ENCODE assay signal across 9 mouse cellular contexts in genomic region chr1:42257801-42258593, GRCm38 (mm10).
DNase-seq lines count a peak whose midpoint lies in the region; ATAC-seq and TF ChIP-seq lines count a peak whose summit lies in the region.
"Had no signal": no experiment of that assay in that cellular context is flagged by ENCODE, and none has a peak within 500 bp of the region (broad histone marks: within the 10 kb centered on the region; RNA-seq: fewer than 3 reads in every experiment).

No protein-coding gene starts in this region.

- H3K9ac ChIP-seq in heart, embryonic 11.5 days (ENCODE audit: low read depth, low read length), result no peak overlapping the region
- peak overlapping the region; percentile 58 for H3K9ac ChIP-seq in forebrain, embryonic 14.5 days (ENCODE audit: low read length)
- no peak overlapping the region for H3K9ac ChIP-seq in limb, embryonic 13.5 days
- no peak overlapping the region for H3K9ac ChIP-seq in liver, embryonic 12.5 days

- no peaks in the 10 kb centered on the region for H3K27me3 ChIP-seq in heart, embryonic 11.5 days (ENCODE audit: control insufficient read depth, insufficient read depth, low read length)
- no peaks in the 10 kb centered on the region for H3K27me3 ChIP-seq in forebrain, embryonic 14.5 days (replicated peaks; ENCODE audit: control insufficient read depth, insufficient read depth, low read length)
- H3K27me3 ChIP-seq in limb, embryonic 13.5 days, result 0 out of 2 replicates have a peak, but pooled peaks cover 5% of the 10 kb centered on the region
- H3K27me3 ChIP-seq in liver, embryonic 12.5 days (replicated peaks), result no peaks in the 10 kb centered on the region

- intact Hi-C loops in heart, postnatal 36 days (cut with DNase I), result no loop called here
- intact Hi-C loops in gastrocnemius, adult 2 months (cut with DNase I), result no loop called here

- H3K36me3 ChIP-seq in heart, embryonic 11.5 days (ENCODE audit: control insufficient read depth, insufficient read depth, low read length), result no peaks in the 10 kb centered on the region
- no peaks in the 10 kb centered on the region for H3K36me3 ChIP-seq in forebrain, embryonic 14.5 days (ENCODE audit: control insufficient read depth, insufficient read depth, low read length)
- no peaks in the 10 kb centered on the region for H3K36me3 ChIP-seq in limb, embryonic 13.5 days
- no peaks in the 10 kb centered on the region for H3K36me3 ChIP-seq in liver, embryonic 12.5 days

- DNase-seq in heart, postnatal 36 days, result no peak
- peak; percentile 33 for DNase-seq in Muller cell, postnatal 12 days (ENCODE audit: inconsistent ontology term)
- peak; percentile 97 for DNase-seq in forebrain, embryonic 14.5 days (ENCODE audit: low spot score)
- no peak for DNase-seq in spleen, postnatal 36 days (ENCODE audit: low spot score in 2 of 2)
- DNase-seq in gastrocnemius, adult 2 months, result no peak

- H3K4me2 ChIP-seq in heart, embryonic 11.5 days, result peak overlapping the region; percentile 14; the same call in 1 of the 2 replicates
- peak overlapping the region; percentile 55 for H3K4me2 ChIP-seq in forebrain, embryonic 14.5 days (ENCODE audit: low read length)
- H3K4me2 ChIP-seq in limb, embryonic 13.5 days (replicated peaks), result 0 out of 2 replicates have a peak overlapping the region, but pooled peaks have one; percentile 3
- H3K4me2 ChIP-seq in liver, embryonic 12.5 days, result no peak overlapping the region

- 47% methylated on average over 19 of the region's 19 CpGs for WGBS in heart, embryonic 11.5 days (ENCODE audit: insufficient replicate concordance)
- WGBS in forebrain, embryonic 14.5 days, result 6% methylated on average over 19 of the region's 19 CpGs
- WGBS in limb, embryonic 13.5 days, result 55% methylated on average over 19 of the region's 19 CpGs
- 58% methylated on average over 19 of the region's 19 CpGs for WGBS in liver, embryonic 12.5 days (ENCODE audit: insufficient replicate concordance)

- H3K9me3 ChIP-seq in heart, embryonic 11.5 days (replicated peaks; ENCODE audit: control insufficient read depth, low read length), result no peaks in the 10 kb centered on the region
- no peaks in the 10 kb centered on the region for H3K9me3 ChIP-seq in forebrain, embryonic 14.5 days (replicated peaks; ENCODE audit: control insufficient read depth, low read length)
- H3K9me3 ChIP-seq in limb, embryonic 13.5 days, result no peaks in the 10 kb centered on the region
- no peaks in the 10 kb centered on the region for H3K9me3 ChIP-seq in liver, embryonic 12.5 days (replicated peaks)

- H3K27ac ChIP-seq in heart, embryonic 11.5 days (ENCODE audit: low read depth, low read length), result no peak overlapping the region
- peak overlapping the region; percentile 97 for H3K27ac ChIP-seq in forebrain, embryonic 14.5 days (ENCODE audit: low read depth, low read length)
- no peak overlapping the region for H3K27ac ChIP-seq in limb, embryonic 13.5 days
- no peak overlapping the region for H3K27ac ChIP-seq in gastrocnemius, adult 2 months
- no peak overlapping the region for H3K27ac ChIP-seq in liver, embryonic 12.5 days

- H3K4me3 ChIP-seq in heart, embryonic 11.5 days (ENCODE audit: low read depth, low read length), result no peak overlapping the region
- 0 out of 2 replicates have a peak overlapping the region, but pooled peaks have one; percentile 7 for H3K4me3 ChIP-seq in forebrain, embryonic 14.5 days (ENCODE audit: low read depth, low read length)
- H3K4me3 ChIP-seq in limb, embryonic 13.5 days, result no peak overlapping the region
- H3K4me3 ChIP-seq in gastrocnemius, adult 2 months, result no peak overlapping the region
- no peak overlapping the region for H3K4me3 ChIP-seq in liver, embryonic 12.5 days
- H3K4me3 ChIP-seq: erythroblast, embryonic 14.5 days had no signal

- TF ChIP-seq CTCF in gastrocnemius, adult 2 months (IDR thresholded peaks at IDR 0.05), result no peak

- ATAC-seq in heart, embryonic 11.5 days (replicated peaks; ENCODE audit: insufficient number of reproducible peaks, low FRiP score, low TSS enrichment), result no peak
- peak; percentile 88 for ATAC-seq in forebrain, embryonic 14.5 days
- no peak for ATAC-seq in limb, embryonic 13.5 days (ENCODE audit: low FRiP score, low read depth)
- no peak for ATAC-seq in liver, embryonic 12.5 days

- 0 out of 2 replicates have a peak, but pooled peaks cover 4% of the 10 kb centered on the region for H3K4me1 ChIP-seq in heart, embryonic 11.5 days (ENCODE audit: control insufficient read depth, insufficient read depth, low read length)
- H3K4me1 ChIP-seq in forebrain, embryonic 14.5 days (ENCODE audit: control insufficient read depth, insufficient read depth, low read length), result peaks cover 37% of the 10 kb centered on the region
- peaks cover 32% of the 10 kb centered on the region for H3K4me1 ChIP-seq in limb, embryonic 13.5 days
- H3K4me1 ChIP-seq in liver, embryonic 12.5 days, result no peaks in the 10 kb centered on the region

Comparison
In these comparisons a context has a peak if more than half of its experiments do, and no peak if none do; other contexts are left out.
1. DNase-seq: peak in Muller cell, postnatal 12 days (single experiment) and forebrain, embryonic 14.5 days (single experiment); none in heart, postnatal 36 days (0 of 2), spleen, postnatal 36 days (0 of 2) and gastrocnemius, adult 2 months (single experiment).